Mouse (Mus musculus) cortical plate, adult 2 months (tissue): ENCODE results near the gene Etnk2. TPM values are rescaled to one million over a fixed set of nuclear protein-coding genes. Genes with fewer than 3 reads are reported as not detected.

Experiments
- H3K27ac ChIP-seq: fragments of 200-500 bp; 2 replicates; pipeline ENCODE4 v1.5.1; 2012; ENCODE audit warnings: low read length, control low read depth, inconsistent platforms; ENCODE audit not compliant: insufficient read depth
- H3K4me1 ChIP-seq: fragments of 200-500 bp; 2 replicates; pipeline ENCODE4 v1.6.1; 2011; ENCODE audit warnings: low read length; ENCODE audit not compliant: control insufficient read depth, insufficient read depth
- H3K4me3 ChIP-seq: fragments of 200-500 bp; 2 replicates; pipeline ENCODE4 v1.5.1; 2011; ENCODE audit warnings: mild to moderate bottlenecking, low read length, control low read depth; ENCODE audit not compliant: insufficient read depth
- CTCF ChIP-seq: fragments of 200-500 bp; IDR thresholded peaks from 2 replicates; pipeline ENCODE4 v1.5.1; 2011; ENCODE audit warnings: mild to moderate bottlenecking, control low read depth, low read length; ENCODE audit not compliant: insufficient read depth; ENCODE audit errors: extremely low read depth
- POLR2A ChIP-seq: fragments of 200-500 bp; IDR thresholded peaks from 2 replicates; pipeline ENCODE4 v1.6.1; 2011; ENCODE audit warnings: mild to moderate bottlenecking, low read length, control low read depth; ENCODE audit not compliant: insufficient read depth; ENCODE audit errors: extremely low read depth
- polyA plus RNA-seq: library from polyadenylated mRNA; depleted of rRNA; stranded (reverse); fragments of >200 nt; gene quantifications from 2 replicates; pipeline ENCODE4 v1.2.3, GENCODE M21; 2012

The Etnk2 gene
- polyA plus RNA-seq, 1 experiment = 14.6 TPM

- Histone ChIP-seq H3K4me3 (no peak overlapping the region), H3K27ac (no peak overlapping the region)
- TF ChIP-seq POLR2A (no peak), CTCF (no peak)
These were observed 16.6 kb downstream of the Etnk2 start for GRCm38 (mm10) chr1:133379986-133380320.

GRCm38 (mm10) chr1:133380347-133381065 lies 17.1 kb downstream of the Etnk2 start:
- Histone ChIP-seq H3K27ac (no peak overlapping the region), H3K4me3 (no peak overlapping the region), H3K4me1 (no peaks in the 10 kb centered on the region)
- TF ChIP-seq CTCF (peak; percentile 47; the same call in 1 of the 2 replicates), POLR2A (no peak)

More at GRCm38 (mm10) chr1:133379986-133380320, 16.6 kb downstream of the Etnk2 start:
- H3K4me1 ChIP-seq = no peaks in the 10 kb centered on the region

GRCm38 (mm10) chr1:133382008-133382407 lies 18.6 kb downstream of the Etnk2 start:
- no peak for TF ChIP-seq POLR2A
- peak; percentile 84 for TF ChIP-seq CTCF
- no peak overlapping the region for H3K4me3 ChIP-seq
- H3K4me1 ChIP-seq = no peaks in the 10 kb centered on the region
- H3K27ac ChIP-seq = no peak overlapping the region

GRCm38 (mm10) chr1:133382552-133383155 lies 19.3 kb downstream of the Etnk2 start:
- H3K27ac ChIP-seq = no peak overlapping the region
- H3K4me1 ChIP-seq = no peaks in the 10 kb centered on the region
- TF ChIP-seq POLR2A (no peak), CTCF (no peak)
- no peak overlapping the region for H3K4me3 ChIP-seq

GRCm38 (mm10) chr1:133383157-133383783 lies 19.9 kb downstream of the Etnk2 start:
- Histone ChIP-seq H3K27ac (no peak overlapping the region), H3K4me1 (no peaks in the 10 kb centered on the region; the same call in 1 of the 2 replicates), H3K4me3 (no peak overlapping the region)
- TF ChIP-seq CTCF = no peak
- TF ChIP-seq POLR2A = no peak

DNA sequence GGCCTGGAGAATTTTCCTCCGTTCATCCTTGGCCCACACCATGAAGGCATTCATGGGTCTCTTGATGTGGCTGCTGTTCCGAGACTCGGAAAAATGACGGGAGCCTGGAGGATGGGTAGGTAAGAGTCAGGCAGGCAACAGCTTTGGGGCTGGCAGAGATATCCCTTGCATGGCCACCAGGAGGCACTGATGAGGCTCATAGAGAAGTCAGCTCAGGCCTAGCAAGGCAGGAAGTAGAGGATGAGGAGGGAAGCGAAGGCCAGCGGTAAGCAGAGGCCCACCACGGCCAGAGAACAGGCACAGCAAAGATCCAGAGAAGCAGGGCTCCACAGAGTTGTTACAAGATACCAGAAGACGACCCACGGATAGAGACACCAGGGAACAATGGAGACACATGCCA lies 22.1 kb downstream of the Etnk2 start:
- Histone ChIP-seq H3K27ac (no peak overlapping the region), H3K4me3 (no peak overlapping the region), H3K4me1 (no peaks in the 10 kb centered on the region; the same call in 1 of the 2 replicates)
- TF ChIP-seq CTCF (peak; percentile 79), POLR2A (no peak)

GRCm38 (mm10) chr1:133386209-133386608 lies 22.8 kb downstream of the Etnk2 start:
- Histone ChIP-seq H3K4me1 (no peaks in the 10 kb centered on the region; the same call in 1 of the 2 replicates), H3K4me3 (no peak overlapping the region), H3K27ac (no peak overlapping the region)
- TF ChIP-seq POLR2A = no peak
- no peak for TF ChIP-seq CTCF

DNA sequence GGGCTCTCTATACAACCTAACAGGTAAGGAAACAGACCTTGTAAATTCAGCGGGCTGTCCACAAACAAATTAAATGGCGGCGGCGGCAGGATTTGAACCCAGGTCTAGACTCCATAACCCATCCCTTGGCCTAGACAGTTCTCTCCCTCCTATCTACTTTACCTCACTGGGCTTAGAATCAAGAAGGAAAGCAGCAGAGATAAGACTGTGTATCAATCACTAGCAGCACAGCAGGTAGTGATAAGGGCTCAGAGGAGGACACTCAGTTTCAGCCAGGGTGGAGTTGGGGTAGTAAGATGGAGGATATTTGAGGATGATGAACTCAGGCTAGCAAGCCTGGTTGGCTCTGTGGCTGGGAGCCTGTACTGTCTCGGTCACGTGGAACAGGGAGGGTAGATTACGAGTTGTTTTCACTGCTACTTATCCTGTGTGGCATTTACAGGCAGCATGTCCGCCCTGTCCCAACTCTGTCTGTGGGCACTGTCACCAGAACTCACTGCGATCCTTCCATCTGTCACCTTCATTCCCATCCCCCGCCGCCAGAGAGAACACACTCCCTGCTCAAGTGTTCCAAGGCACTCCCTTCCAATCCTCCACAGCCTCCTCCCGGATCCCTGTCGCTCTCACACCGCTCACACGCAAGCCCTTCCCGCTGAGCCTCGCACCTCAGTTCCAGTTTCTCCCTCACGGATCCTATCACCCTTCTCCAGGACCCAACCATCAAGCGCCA lies 24.3 kb downstream of the Etnk2 start:
- Histone ChIP-seq H3K27ac (no peak overlapping the region), H3K4me1 (no peaks in the 10 kb centered on the region; the same call in 1 of the 2 replicates), H3K4me3 (no peak overlapping the region)
- TF ChIP-seq POLR2A (no peak), CTCF (no peak)

- Histone ChIP-seq H3K27ac (no peak overlapping the region), H3K4me3 (no peak overlapping the region), H3K4me1 (peaks cover 2% of the 10 kb centered on the region)
- TF ChIP-seq CTCF (no peak), POLR2A (no peak)
These were observed 31.3 kb downstream of the Etnk2 start for GRCm38 (mm10) chr1:133394702-133395101.
